Mouse (Mus musculus) spleen, postnatal 4 days (tissue): ENCODE measurements around the gene Tax1bp3.

Experiments
- DNase-seq, 2 experiments: peaks; one replicate each; pipeline ENCODE4 v3.0.0; 2022; ENCODE audit warnings: low spot score in 2 of 2

The Tax1bp3 gene

GRCm38 (mm10) chr11:73228881-73229280, 52.0 kb downstream of the Tax1bp3 start:
- no peak for DNase-seq

DNA sequence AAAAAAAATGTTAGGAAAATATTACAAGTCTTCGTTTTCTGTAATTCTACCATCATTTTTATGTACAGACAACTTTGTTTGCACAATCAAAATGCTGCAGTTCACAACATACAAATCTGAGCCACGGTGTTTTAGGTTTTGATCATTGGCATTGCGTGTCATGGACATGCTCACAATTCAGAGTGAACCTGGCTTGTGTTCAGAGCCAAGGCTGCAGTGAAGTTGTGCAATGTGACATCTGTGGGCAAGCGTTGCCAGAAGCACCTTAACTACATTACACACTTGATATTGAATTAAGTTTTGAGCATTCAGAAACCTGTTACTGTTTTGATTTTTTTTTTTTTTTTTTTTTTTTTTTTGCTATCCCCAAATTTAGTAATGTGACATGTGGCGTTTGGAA, 53.2 kb downstream of the Tax1bp3 start:
- DNase-seq, result no peak

- no peak for DNase-seq
Measured at GRCm38 (mm10) chr11:73232513-73232912, 55.6 kb downstream of the Tax1bp3 start.
